Mouse (Mus musculus) CH12.LX (cell line): ENCODE data around the gene D630039A03Rik.

ENCODE experiments used
- CTCF ChIP-seq, 2 experiments: IDR thresholded peaks in 1 of 2; conservative IDR thresholded peaks in 1 of 2; 2 replicates each; pipeline ENCODE4 v1.5.1; 2011 to 2012; ENCODE audit warnings: low read depth in 2 of 2, low read length in 2 of 2, improper control_type of control experiment in 1 of 2, inconsistent platforms in 1 of 2, mild to moderate bottlenecking in 1 of 2, moderate library complexity in 1 of 2
- GABPA ChIP-seq: IDR thresholded peaks from 2 replicates; pipeline ENCODE4 v1.6.1; 2012; ENCODE audit warnings: low read depth, low read length, improper control_type of control experiment, inconsistent platforms; ENCODE audit not compliant: insufficient replicate concordance
- IRF4 ChIP-seq: IDR thresholded peaks from 2 replicates; pipeline ENCODE4 v1.6.1; 2014; ENCODE audit warnings: low read depth, mild to moderate bottlenecking, inconsistent platforms, low read length, improper control_type of control experiment
- MAFK ChIP-seq: IDR thresholded peaks from 2 replicates; pipeline ENCODE4 v1.6.1; 2011; ENCODE audit warnings: low read length, improper control_type of control experiment; ENCODE audit not compliant: insufficient replicate concordance
- MAX ChIP-seq: IDR thresholded peaks from 2 replicates; pipeline ENCODE4 v1.6.1; 2011; ENCODE audit warnings: low read length, improper control_type of control experiment
- POLR2A ChIP-seq: IDR thresholded peaks from 2 replicates; pipeline ENCODE4 v1.6.1; 2011; ENCODE audit warnings: low read depth, mild to moderate bottlenecking, improper control_type of control experiment, low read length
- RAD21 ChIP-seq: IDR thresholded peaks from 2 replicates; pipeline ENCODE4 v1.6.1; 2011; ENCODE audit warnings: low read depth, mild to moderate bottlenecking, low read length, improper control_type of control experiment, moderate library complexity

GRCm38 (mm10) chr4:57862269-57862986 is 53.7 kb downstream of the D630039A03Rik start:
- TF ChIP-seq RAD21, result no peak
- no peak for TF ChIP-seq POLR2A
- no peak for TF ChIP-seq GABPA
- peak; percentile 33; the same call in 1 of the 2 replicates for TF ChIP-seq MAX
- TF ChIP-seq CTCF (conservative IDR thresholded peaks at IDR 0.05 in 1 of 2, IDR thresholded peaks at IDR 0.05 in 1 of 2; ENCODE audit: low read depth in 2 of 2, low read length in 2 of 2), result no peak
- peak; percentile 85 for TF ChIP-seq IRF4
- peak; percentile 44; the same call in 1 of the 2 replicates for TF ChIP-seq MAFK
